Comparison of ENCODE assay signal across 8 mouse cellular contexts in the genomic region with DNA sequence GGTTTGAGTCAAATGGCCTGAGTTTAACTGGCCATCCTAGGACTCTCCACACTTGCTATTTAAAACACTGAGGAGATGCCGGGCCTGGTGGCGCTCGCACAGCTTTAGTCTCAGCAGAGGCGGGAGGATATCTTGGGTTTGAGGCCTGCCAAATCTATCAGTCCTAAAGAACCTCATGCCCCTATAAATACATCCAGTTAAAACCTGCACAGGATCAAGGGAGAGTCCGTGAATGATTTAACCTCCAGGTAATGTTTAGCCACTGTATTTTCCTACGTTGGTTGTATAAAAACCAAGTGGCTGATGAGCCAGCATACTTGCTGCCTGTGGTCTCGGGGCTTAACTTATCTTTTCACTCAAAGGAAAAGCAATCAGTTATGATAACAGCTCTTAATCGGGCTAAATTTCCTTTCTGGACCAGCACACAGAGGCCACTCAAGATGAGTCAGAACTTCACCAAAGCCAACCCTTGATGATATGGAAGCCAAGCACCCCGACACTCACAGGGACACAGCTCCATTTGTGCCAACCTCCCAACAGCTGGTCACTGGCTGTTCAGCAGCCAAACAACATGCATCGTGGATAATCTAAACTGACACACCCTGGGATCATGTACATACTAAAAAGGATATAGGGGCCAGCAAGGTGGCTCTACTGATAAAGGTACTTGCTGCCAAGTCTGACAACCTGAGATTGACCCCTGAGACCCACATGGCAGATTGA. TPM values are rescaled to one million over a fixed set of nuclear protein-coding genes. Genes with fewer than 3 reads are reported as not detected.
DNase-seq lines count a peak whose midpoint lies in the region; ATAC-seq lines count a peak whose summit lies in the region.

No protein-coding gene starts in this region.

- H3K9ac ChIP-seq in kidney, embryonic 16.5 days (replicated peaks; ENCODE audit: low read length) = no peak overlapping the region
- no peak overlapping the region for H3K9ac ChIP-seq in stomach, embryonic 15.5 days

- H3K4me3 ChIP-seq in kidney, embryonic 16.5 days (ENCODE audit: low read length) = no peak overlapping the region
- no peak overlapping the region for H3K4me3 ChIP-seq in stomach, embryonic 15.5 days (replicated peaks)

- peak; percentile 29; the same call in 1 of the 2 replicates for ATAC-seq in kidney, embryonic 16.5 days (ENCODE audit: low FRiP score, low TSS enrichment)
- 0 out of 2 replicates have a peak, but pooled peaks have one; percentile 7 for ATAC-seq in stomach, embryonic 15.5 days (ENCODE audit: insufficient read depth, low FRiP score, low read depth)

- DNase-seq in cerebellum, postnatal 14 days = peak; percentile 55 to 61
- DNase-seq in cerebellum, adult 11-12 months = no peak
- peak; percentile 64 for DNase-seq in left cerebral cortex, postnatal 4 days
- DNase-seq in left cerebral cortex, adult 11 months (ENCODE audit: low spot score) = no peak
- no peak for DNase-seq in spleen, postnatal 4 days (ENCODE audit: low spot score in 2 of 2)
- DNase-seq in frontal cortex, postnatal 14 days (ENCODE audit: low spot score in 2 of 2) = no peak

- H3K4me1 ChIP-seq in kidney, embryonic 16.5 days (ENCODE audit: insufficient read depth, low read length) = peaks cover 11% of the 10 kb centered on the region; the same call in 1 of the 2 replicates
- peaks cover 5% of the 10 kb centered on the region for H3K4me1 ChIP-seq in stomach, embryonic 15.5 days

- H3K27ac ChIP-seq in kidney, embryonic 16.5 days (ENCODE audit: low read length) = peak overlapping the region; percentile 62
- H3K27ac ChIP-seq in stomach, embryonic 15.5 days = no peak overlapping the region

- intact Hi-C loops in left cerebral cortex, postnatal 4 days (cut with DNase I) = no loop called here

- H3K9me3 ChIP-seq in kidney, embryonic 16.5 days (ENCODE audit: low read length) = no peaks in the 10 kb centered on the region
- H3K9me3 ChIP-seq in stomach, embryonic 15.5 days = no peaks in the 10 kb centered on the region

- no peak overlapping the region for H3K4me2 ChIP-seq in kidney, embryonic 16.5 days (replicated peaks; ENCODE audit: low read depth, low read length)
- H3K4me2 ChIP-seq in stomach, embryonic 15.5 days = no peak overlapping the region

- no peaks in the 10 kb centered on the region for H3K27me3 ChIP-seq in kidney, embryonic 16.5 days (ENCODE audit: insufficient read depth, low read length)
- H3K27me3 ChIP-seq in stomach, embryonic 15.5 days (replicated peaks) = no peaks in the 10 kb centered on the region

- 73% methylated on average over 10 of the region's 10 CpGs for WGBS in kidney, embryonic 16.5 days
- WGBS in stomach, embryonic 15.5 days = 71% methylated on average over 10 of the region's 10 CpGs

- H3K36me3 ChIP-seq in kidney, embryonic 16.5 days (ENCODE audit: insufficient read depth, low read length) = 0 out of 2 replicates have a peak, but pooled peaks cover 3% of the 10 kb centered on the region
- H3K36me3 ChIP-seq in stomach, embryonic 15.5 days = no peaks in the 10 kb centered on the region

RNA-seq across cellular contexts. Expression of gene Lgmn, which starts 19.3 kb away (rescaled TPM):
- 10 to 100 TPM; 65.7 to 72.1 TPM for total RNA-seq in left cerebral cortex, postnatal 4 days (2021)
- 153 and 175 TPM in 2 replicates for polyA plus RNA-seq in kidney, embryonic 16.5 days (2015; fragmentation: Nextera tagmentation; extraction: Ambion mirVana)
- polyA plus RNA-seq in stomach, embryonic 15.5 days (2015; fragmentation: Nextera tagmentation; extraction: Ambion mirVana) = 78.1 and 81.5 TPM in 2 replicates

RNA-seq across cellular contexts. Expression of gene Golga5, which starts 48.6 kb away (rescaled TPM):
- 10 to 100 TPM; 22.9 to 23.0 TPM for total RNA-seq in left cerebral cortex, postnatal 4 days (2021)
- 35.6 and 37.8 TPM in 2 replicates for polyA plus RNA-seq in kidney, embryonic 16.5 days (2015; fragmentation: Nextera tagmentation; extraction: Ambion mirVana)
- 29.0 and 35.0 TPM in 2 replicates for polyA plus RNA-seq in stomach, embryonic 15.5 days (2015; fragmentation: Nextera tagmentation; extraction: Ambion mirVana)

Comparison
In these comparisons a context has a peak if more than half of its experiments do, and no peak if none do; other contexts are left out.
1. DNase-seq: peak in cerebellum, postnatal 14 days (2 of 2) and left cerebral cortex, postnatal 4 days (single experiment); none in cerebellum, adult 11-12 months (single experiment), left cerebral cortex, adult 11 months (single experiment), spleen, postnatal 4 days (0 of 2) and frontal cortex, postnatal 14 days (0 of 2).